Mouse (Mus musculus) testis, adult 2 months (tissue): Measurements from ENCODE around the gene Rabl3. TPM values are rescaled to one million over a fixed set of nuclear protein-coding genes. Genes with fewer than 3 reads are reported as not detected.

Experiments used
- H3K27ac ChIP-seq: fragments of 200-500 bp; 2 replicates; pipeline ENCODE4 v1.5.1; 2012; ENCODE audit warnings: low read depth, low read length; ENCODE audit not compliant: control insufficient read depth, insufficient read depth
- H3K27me3 ChIP-seq: fragments of 200-500 bp; 2 replicates; pipeline ENCODE4 v1.6.1; 2012; ENCODE audit warnings: mild to moderate bottlenecking, low read length, moderate library complexity; ENCODE audit not compliant: control insufficient read depth, insufficient read depth
- H3K36me3 ChIP-seq: fragments of 200-500 bp; 2 replicates; pipeline ENCODE4 v1.6.1; 2012; ENCODE audit warnings: mild to moderate bottlenecking, low read length; ENCODE audit not compliant: control insufficient read depth, insufficient read depth
- H3K4me1 ChIP-seq: fragments of 200-500 bp; 2 replicates; pipeline ENCODE4 v1.6.1; 2012; ENCODE audit warnings: low read length; ENCODE audit not compliant: control insufficient read depth, insufficient read depth
- H3K4me3 ChIP-seq: fragments of 200-500 bp; 2 replicates; pipeline ENCODE4 v1.5.1; 2012; ENCODE audit warnings: low read depth, mild to moderate bottlenecking, low read length, moderate library complexity, mixed read lengths; ENCODE audit not compliant: control insufficient read depth
- CTCF ChIP-seq: fragments of 200-500 bp; IDR thresholded peaks from 2 replicates; pipeline ENCODE4 v1.5.1; 2012; ENCODE audit warnings: low read depth, mild to moderate bottlenecking, inconsistent platforms, low read length, moderate library complexity; ENCODE audit not compliant: control insufficient read depth, insufficient read depth, insufficient replicate concordance
- POLR2A ChIP-seq: fragments of 200-500 bp; IDR thresholded peaks from 2 replicates; pipeline ENCODE4 v1.6.1; 2012; ENCODE audit warnings: low read depth, mild to moderate bottlenecking, inconsistent platforms, low read length, moderate library complexity; ENCODE audit not compliant: control insufficient read depth
- polyA plus RNA-seq: library from polyadenylated mRNA; depleted of rRNA; stranded (reverse); fragments of >200 nt; gene quantifications from 2 replicates; pipeline ENCODE4 v1.2.3, GENCODE M21; 2012

Gene Rabl3
- polyA plus RNA-seq, 1 experiment, result 6.0 TPM

DNA sequence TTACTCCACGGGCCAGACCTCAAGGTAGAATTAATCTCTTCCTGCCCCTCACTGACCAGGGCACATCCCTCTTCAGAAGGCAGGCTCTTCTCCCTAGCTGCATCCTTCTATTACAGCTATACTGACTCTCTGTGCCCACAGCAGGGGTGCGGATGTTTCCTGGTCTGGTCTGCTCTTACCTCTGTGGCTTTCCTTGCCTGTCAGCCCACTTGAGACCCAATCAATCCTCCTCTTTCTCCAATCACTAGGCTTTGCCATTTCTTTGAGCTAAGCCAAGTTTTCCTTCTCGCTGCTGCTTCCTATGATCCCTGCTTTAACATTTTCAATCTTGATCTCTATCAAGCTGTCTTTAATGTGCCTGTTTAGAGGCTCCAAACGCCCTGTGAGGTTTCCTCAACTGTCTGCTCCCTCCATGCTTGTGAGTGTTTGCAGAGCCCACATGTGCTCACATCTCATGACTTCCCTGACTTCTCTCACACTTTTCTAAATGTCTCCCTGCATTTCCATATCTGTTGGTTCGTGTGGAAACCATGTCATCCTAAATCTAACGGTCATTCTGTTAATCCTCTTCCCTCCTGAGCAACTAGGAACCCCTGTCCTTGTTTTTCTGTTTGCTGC is 23.2 kb upstream of the Rabl3 start:
- Histone ChIP-seq H3K36me3 (no peaks in the 10 kb centered on the region; the same call in none of the 2 replicates), H3K4me3 (no peak overlapping the region)
- TF ChIP-seq CTCF (no peak), POLR2A (no peak)

GRCm38 (mm10) chr16:37517596-37518211 is 22.0 kb upstream of the Rabl3 start:
- TF ChIP-seq POLR2A (no peak), CTCF (no peak)
- H3K27ac ChIP-seq, result no peak overlapping the region
- no peaks in the 10 kb centered on the region for H3K4me1 ChIP-seq
- H3K4me3 ChIP-seq, result no peak overlapping the region
- no peaks in the 10 kb centered on the region for H3K27me3 ChIP-seq
- no peaks in the 10 kb centered on the region; the same call in 1 of the 2 replicates for H3K36me3 ChIP-seq

More for the DNA sequence above, 23.2 kb upstream of the Rabl3 start:
- H3K27ac ChIP-seq, result no peak overlapping the region
- no peaks in the 10 kb centered on the region for H3K27me3 ChIP-seq
- H3K4me1 ChIP-seq, result no peaks in the 10 kb centered on the region

GRCm38 (mm10) chr16:37518662-37519061 is 21.0 kb upstream of the Rabl3 start:
- Histone ChIP-seq H3K27ac (no peak overlapping the region), H3K4me3 (no peak overlapping the region), H3K27me3 (no peaks in the 10 kb centered on the region), H3K4me1 (no peaks in the 10 kb centered on the region), H3K36me3 (no peaks in the 10 kb centered on the region; the same call in 1 of the 2 replicates)
- no peak for TF ChIP-seq POLR2A
- TF ChIP-seq CTCF, result no peak

DNA sequence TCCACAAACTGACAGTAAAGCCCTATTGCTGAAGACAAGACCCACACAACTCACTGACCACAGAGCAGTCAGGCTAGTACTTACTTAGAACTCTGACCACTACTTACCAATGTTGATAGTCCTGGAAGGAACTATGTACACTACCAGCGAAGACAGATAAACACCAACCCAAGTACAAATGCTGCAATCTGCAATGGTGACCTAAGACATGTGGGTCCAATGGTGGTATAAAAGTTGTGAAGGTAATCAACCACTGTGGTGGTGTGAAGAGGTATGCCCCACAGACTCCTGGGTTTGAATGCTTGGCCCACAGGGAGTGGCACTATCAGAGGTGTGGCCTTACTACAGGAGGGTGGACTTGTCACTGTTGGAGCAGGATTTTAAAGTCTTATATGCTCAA is 20.0 kb upstream of the Rabl3 start:
- Histone ChIP-seq H3K27ac (no peak overlapping the region), H3K27me3 (no peaks in the 10 kb centered on the region), H3K4me3 (no peak overlapping the region), H3K4me1 (no peaks in the 10 kb centered on the region), H3K36me3 (no peaks in the 10 kb centered on the region; the same call in 1 of the 2 replicates)
- TF ChIP-seq CTCF (no peak), POLR2A (no peak)

DNA sequence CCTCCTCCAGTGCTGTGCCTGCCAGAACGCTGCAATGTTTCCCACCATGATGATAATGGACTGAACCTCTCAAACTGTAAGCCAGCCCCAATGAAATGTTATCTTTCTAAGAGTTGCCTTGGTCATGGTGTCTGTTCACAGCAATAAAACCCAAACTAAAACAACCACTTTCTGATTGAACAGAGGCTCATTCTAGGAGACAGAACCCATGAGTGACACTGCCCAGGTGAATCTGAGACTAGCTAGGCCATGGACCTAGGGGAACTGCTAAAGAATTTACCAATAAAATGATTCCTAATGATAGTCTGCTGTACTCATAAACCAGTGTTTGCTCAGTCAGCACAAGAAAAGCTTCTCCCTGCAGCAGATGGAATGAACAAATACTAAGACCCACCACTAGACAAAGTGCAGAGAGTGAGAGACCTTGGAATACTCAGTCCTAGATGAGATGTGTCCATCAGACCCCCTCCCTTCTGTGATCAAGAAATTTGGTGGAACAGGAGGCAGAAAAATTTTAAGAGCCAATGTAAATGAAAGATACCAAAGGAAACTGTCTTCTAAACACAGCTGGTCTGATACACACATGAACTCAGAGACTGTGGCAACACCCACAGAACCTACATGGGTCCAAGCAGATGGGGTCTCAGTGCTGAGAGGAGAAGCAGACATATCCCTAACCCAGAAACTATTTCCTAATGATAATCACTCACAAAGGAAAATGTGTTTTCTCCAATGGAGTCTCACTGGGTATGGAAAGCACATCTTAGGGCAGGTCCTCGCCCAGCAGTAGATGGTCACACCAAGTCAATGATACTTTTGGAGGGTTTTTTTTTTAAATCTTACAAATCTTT is 19.3 kb upstream of the Rabl3 start:
- TF ChIP-seq POLR2A (no peak), CTCF (no peak)
- Histone ChIP-seq H3K36me3 (no peaks in the 10 kb centered on the region; the same call in 1 of the 2 replicates), H3K27me3 (no peaks in the 10 kb centered on the region), H3K27ac (no peak overlapping the region), H3K4me1 (no peaks in the 10 kb centered on the region), H3K4me3 (no peak overlapping the region)

DNA sequence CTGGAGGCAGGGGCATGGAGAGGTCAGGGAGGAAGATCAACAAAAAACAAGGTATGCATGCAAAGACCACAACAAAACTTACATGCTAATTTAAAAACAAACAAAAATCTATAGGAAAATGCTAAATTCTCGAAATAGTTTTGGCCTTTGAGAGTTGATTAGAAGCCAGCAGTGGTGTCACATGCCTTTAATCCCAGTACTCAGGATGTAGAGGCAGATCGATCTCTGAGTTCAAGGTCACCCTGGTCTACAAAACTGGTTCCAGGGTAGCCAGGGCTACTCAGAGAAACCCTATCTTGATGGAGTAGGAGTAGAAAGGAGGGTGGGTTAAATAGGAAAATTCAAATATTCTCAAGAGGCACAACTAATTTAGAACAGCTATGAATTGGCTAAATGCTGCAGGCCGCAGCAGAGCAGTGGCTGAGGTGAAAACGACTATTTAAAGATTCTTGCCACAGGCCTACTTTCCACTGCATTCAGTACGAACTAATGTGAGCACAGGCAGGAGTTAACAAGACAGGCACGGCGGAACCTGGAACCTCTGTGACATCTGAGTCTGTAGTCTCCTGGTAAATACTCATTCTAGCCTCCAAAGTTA is 17.5 kb upstream of the Rabl3 start:
- Histone ChIP-seq H3K27me3 (no peaks in the 10 kb centered on the region), H3K27ac (no peak overlapping the region), H3K4me3 (no peak overlapping the region), H3K4me1 (no peaks in the 10 kb centered on the region), H3K36me3 (no peaks in the 10 kb centered on the region; the same call in none of the 2 replicates)
- TF ChIP-seq POLR2A, result no peak
- no peak for TF ChIP-seq CTCF

DNA sequence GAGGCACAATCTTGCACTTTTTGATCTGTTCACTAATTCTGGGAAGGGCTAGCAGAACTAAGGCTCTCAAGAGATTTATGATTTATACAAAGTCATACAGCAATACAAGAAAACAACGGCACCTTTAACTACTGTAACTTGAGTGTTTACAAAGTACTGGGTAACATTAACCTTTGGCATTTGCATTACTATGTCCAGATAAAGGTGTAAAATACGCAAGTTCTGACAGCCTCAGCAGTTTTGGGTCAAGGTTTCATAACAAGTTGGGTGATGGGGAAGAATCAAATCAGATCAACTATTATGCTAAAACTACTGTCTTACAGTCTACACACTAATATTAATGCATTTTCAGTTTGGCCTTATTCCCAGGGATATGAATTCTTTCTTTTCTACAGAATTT is 14.6 kb upstream of the Rabl3 start:
- Histone ChIP-seq H3K4me3 (no peak overlapping the region), H3K36me3 (peaks cover under 1% of the 10 kb centered on the region), H3K27me3 (no peaks in the 10 kb centered on the region), H3K4me1 (0 out of 2 replicates have a peak, but pooled peaks cover under 1% of the 10 kb centered on the region), H3K27ac (no peak overlapping the region)
- TF ChIP-seq POLR2A (no peak), CTCF (no peak)
